Mouse (Mus musculus) forebrain, embryonic 14.5 days (tissue): Measurements from ENCODE around the gene Palm2. TPM values are rescaled to one million over a fixed set of nuclear protein-coding genes. Genes with fewer than 3 reads are reported as not detected.

Source experiments
- ATAC-seq: fragments of 200-750 bp; cut with Nextera tagmentation; 2 replicates; pipeline ENCODE4 v1.8.0; 2017; ENCODE audit warnings: mild to moderate bottlenecking, moderate library complexity
- DNase-seq: peaks from one replicate; pipeline ENCODE4 v3.0.0-alpha.2; 2015; ENCODE audit warnings: low spot score
- H3K27ac ChIP-seq: fragments of 300-500 bp; sonication (generic); 2 replicates; pipeline ENCODE4 v1.5.1; 2014; ENCODE audit warnings: low read depth, mild to moderate bottlenecking, control low read depth, low read length, moderate library complexity
- H3K27me3 ChIP-seq: fragments of 300-500 bp; sonication (generic); replicated peaks from 2 replicates; pipeline ENCODE4 v1.6.1; 2014; ENCODE audit warnings: low read length, control low read depth, mixed read lengths; ENCODE audit not compliant: control insufficient read depth, insufficient read depth
- H3K36me3 ChIP-seq: fragments of 300-500 bp; sonication (generic); 2 replicates; pipeline ENCODE4 v1.6.1; 2014; ENCODE audit warnings: low read length, control low read depth; ENCODE audit not compliant: control insufficient read depth, insufficient read depth
- H3K4me1 ChIP-seq: fragments of 300-500 bp; sonication (generic); 2 replicates; pipeline ENCODE4 v1.6.1; 2014; ENCODE audit warnings: antibody characterized with exemption, low read length, control low read depth; ENCODE audit not compliant: control insufficient read depth, insufficient read depth
- H3K4me2 ChIP-seq: fragments of 300-500 bp; sonication (generic); 2 replicates; pipeline ENCODE4 v1.6.1; 2014; ENCODE audit warnings: mild to moderate bottlenecking, control low read depth, low read length
- H3K4me3 ChIP-seq: fragments of 300-500 bp; sonication (generic); 2 replicates; pipeline ENCODE4 v1.5.1; 2014; ENCODE audit warnings: low read depth, low read length, control low read depth
- H3K9ac ChIP-seq: fragments of 300-500 bp; sonication (generic); 2 replicates; pipeline ENCODE4 v1.6.1; 2014; ENCODE audit warnings: mild to moderate bottlenecking, low read length, control low read depth, moderate library complexity
- H3K9me3 ChIP-seq: fragments of 300-500 bp; sonication (generic); replicated peaks from 2 replicates; pipeline ENCODE4 v1.6.1; 2016; ENCODE audit warnings: low read length, control low read depth, mixed read lengths; ENCODE audit not compliant: control insufficient read depth
- WGBS: fragments of 180-500 bp; shearing (Covaris S2); extraction: QIAGEN DNeasy Blood & Tissue Kit; methylation state at CpG from one replicate; pipeline ENCODE4 v1.1.7; 2014; 5-methylcytosine and 5-hydroxymethylcytosine counted together
- polyA plus RNA-seq: library from polyadenylated mRNA; unstranded; fragments of >200 nt; fragmentation: Nextera tagmentation; extraction: Ambion mirVana; gene quantifications from 2 replicates; pipeline ENCODE4 v1.2.1, GENCODE M21; 2014

Palm2 gene
- polyA plus RNA-seq, 1 experiment from 2014 or later: 2.3 TPM

- WGBS: 88% methylated on average over 5 of the region's 5 CpGs
- Histone ChIP-seq H3K27ac (no peak overlapping the region), H3K4me2 (no peak overlapping the region), H3K4me3 (no peak overlapping the region), H3K9ac (no peak overlapping the region), H3K36me3 (no peaks in the 10 kb centered on the region), H3K27me3 (no peaks in the 10 kb centered on the region), H3K4me1 (no peaks in the 10 kb centered on the region), H3K9me3 (no peaks in the 10 kb centered on the region)
- DNase-seq (no peak), ATAC-seq (no peak)
Observed at GRCm38 (mm10) chr4:57632386-57632785, 198.3 kb downstream of the Palm2 start.

DNA sequence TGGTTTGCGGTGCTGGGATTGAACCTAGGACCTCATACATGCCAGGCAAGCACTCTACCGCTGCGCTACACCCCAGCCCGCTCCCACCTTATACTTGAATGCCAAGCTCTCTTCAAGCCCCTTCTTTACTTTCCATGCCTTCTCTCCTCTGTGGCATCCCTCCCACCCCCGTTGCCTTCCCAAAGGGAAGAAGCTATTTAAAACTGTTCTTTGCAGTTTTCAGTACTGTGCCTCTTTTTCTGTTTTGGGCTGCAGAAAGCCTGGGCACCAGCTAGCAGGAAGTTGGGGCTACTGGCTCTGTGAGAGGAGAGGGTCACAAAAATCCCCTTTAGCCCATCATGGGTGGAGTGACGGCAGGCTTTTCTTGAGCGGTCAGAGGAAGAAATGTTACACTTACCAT lies 199.0 kb downstream of the Palm2 start:
- DNase-seq (no peak), ATAC-seq (no peak)
- WGBS: 93% methylated on average over 7 of the region's 7 CpGs
- Histone ChIP-seq H3K4me3 (no peak overlapping the region), H3K9me3 (no peaks in the 10 kb centered on the region), H3K27me3 (no peaks in the 10 kb centered on the region), H3K9ac (no peak overlapping the region), H3K4me1 (no peaks in the 10 kb centered on the region), H3K4me2 (no peak overlapping the region), H3K36me3 (no peaks in the 10 kb centered on the region), H3K27ac (no peak overlapping the region)

- Histone ChIP-seq H3K9me3 (no peaks in the 10 kb centered on the region), H3K27ac (no peak overlapping the region), H3K36me3 (no peaks in the 10 kb centered on the region), H3K4me2 (no peak overlapping the region), H3K4me1 (no peaks in the 10 kb centered on the region), H3K9ac (no peak overlapping the region), H3K4me3 (no peak overlapping the region), H3K27me3 (no peaks in the 10 kb centered on the region)
- DNase-seq (no peak), ATAC-seq (no peak)
- WGBS: 25% methylated on average over 1 of the region's 1 CpGs
Observed at GRCm38 (mm10) chr4:57634956-57635355, 200.9 kb downstream of the Palm2 start.

DNA sequence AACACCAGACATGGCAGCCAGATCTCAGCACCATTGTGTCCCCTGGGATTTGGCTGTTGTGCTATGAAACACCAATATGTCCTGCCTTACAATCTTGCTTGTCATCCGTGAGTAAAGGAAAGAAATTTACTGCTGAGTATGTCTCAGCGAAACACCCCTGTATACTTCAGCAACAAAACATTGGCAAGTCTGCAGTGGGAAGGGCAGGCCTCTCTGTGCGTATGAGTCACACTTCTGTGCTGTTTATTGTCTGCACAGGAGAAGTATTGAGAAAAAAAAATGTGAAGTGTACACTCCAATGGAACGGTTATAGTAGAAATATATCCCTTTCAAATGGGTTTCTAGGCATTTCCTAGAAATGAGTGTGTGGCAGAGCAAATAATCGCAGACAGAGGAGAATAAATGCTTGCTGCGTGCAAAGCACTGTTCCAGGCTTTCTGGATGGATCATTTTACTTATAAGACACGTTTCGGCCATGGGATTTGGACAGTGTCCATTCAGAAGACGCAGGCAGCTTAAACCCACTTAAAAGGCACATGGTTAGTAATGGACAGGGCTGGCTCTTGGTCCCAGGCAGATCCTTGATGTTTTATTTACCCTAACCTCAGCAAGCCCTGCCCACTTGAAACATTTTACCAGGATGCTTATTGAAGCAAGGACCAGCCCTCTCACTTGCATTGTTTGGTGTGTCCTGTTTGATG lies 202.9 kb downstream of the Palm2 start:
- WGBS: 68% methylated on average over 9 of the region's 9 CpGs
- no peak for DNase-seq
- peak overlapping the region; percentile 47; the same call in 1 of the 2 replicates for H3K4me2 ChIP-seq
- H3K9ac ChIP-seq: no peak overlapping the region
- H3K27ac ChIP-seq: no peak overlapping the region
- no peaks in the 10 kb centered on the region for H3K27me3 ChIP-seq
- no peaks in the 10 kb centered on the region for H3K4me1 ChIP-seq
- no peaks in the 10 kb centered on the region for H3K9me3 ChIP-seq
- H3K36me3 ChIP-seq: no peaks in the 10 kb centered on the region
- no peak overlapping the region for H3K4me3 ChIP-seq
- no peak for ATAC-seq

- peak overlapping the region; percentile 39; the same call in 1 of the 2 replicates for H3K27ac ChIP-seq
- H3K4me1 ChIP-seq: no peaks in the 10 kb centered on the region
- H3K9me3 ChIP-seq: no peaks in the 10 kb centered on the region
- no peaks in the 10 kb centered on the region for H3K27me3 ChIP-seq
- ATAC-seq (peak; percentile 84), DNase-seq (peak; percentile 68)
- H3K36me3 ChIP-seq: no peaks in the 10 kb centered on the region
- peak overlapping the region; percentile 47 for H3K4me2 ChIP-seq
- WGBS: 16% methylated on average over 24 of the region's 24 CpGs
- H3K9ac ChIP-seq: peak overlapping the region; percentile 35
- peak overlapping the region; percentile 22 for H3K4me3 ChIP-seq
Observed at GRCm38 (mm10) chr4:57637636-57638386, 203.8 kb downstream of the Palm2 start.

- Histone ChIP-seq H3K4me3 (peak overlapping the region; percentile 22; the same call in 1 of the 2 replicates), H3K36me3 (no peaks in the 10 kb centered on the region), H3K27me3 (no peaks in the 10 kb centered on the region), H3K27ac (no peak overlapping the region), H3K4me2 (peak overlapping the region; percentile 47), H3K9ac (no peak overlapping the region), H3K9me3 (no peaks in the 10 kb centered on the region), H3K4me1 (no peaks in the 10 kb centered on the region)
- no peak for DNase-seq
- no peak for ATAC-seq
- WGBS: 77% methylated on average over 9 of the region's 9 CpGs
Observed at GRCm38 (mm10) chr4:57638941-57639340, 204.9 kb downstream of the Palm2 start.

DNA sequence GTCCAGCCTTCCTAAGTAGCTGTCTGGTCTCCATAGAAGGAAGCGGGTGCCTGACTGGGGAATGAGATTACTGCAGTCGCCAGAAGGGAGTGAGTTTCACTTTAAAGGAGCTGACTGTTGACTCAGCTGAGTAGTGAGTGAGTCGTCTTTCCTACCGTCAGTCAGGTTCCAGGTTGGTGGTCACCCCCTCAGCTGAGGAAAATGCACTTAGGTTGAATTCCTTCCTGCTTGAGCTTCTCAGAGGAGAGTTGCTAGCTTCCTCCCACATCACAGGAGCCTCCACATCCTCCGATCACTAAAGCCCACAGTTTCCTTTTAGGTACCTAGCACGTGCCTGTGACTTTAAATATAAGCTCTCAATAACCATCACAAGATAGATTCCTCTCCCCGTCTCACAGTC lies 206.2 kb downstream of the Palm2 start:
- Histone ChIP-seq H3K27ac (no peak overlapping the region), H3K4me2 (no peak overlapping the region), H3K9ac (no peak overlapping the region), H3K4me1 (no peaks in the 10 kb centered on the region), H3K9me3 (no peaks in the 10 kb centered on the region), H3K4me3 (no peak overlapping the region), H3K27me3 (no peaks in the 10 kb centered on the region), H3K36me3 (no peaks in the 10 kb centered on the region)
- DNase-seq (no peak), ATAC-seq (no peak)
- 48% methylated on average over 7 of the region's 7 CpGs for WGBS

DNA sequence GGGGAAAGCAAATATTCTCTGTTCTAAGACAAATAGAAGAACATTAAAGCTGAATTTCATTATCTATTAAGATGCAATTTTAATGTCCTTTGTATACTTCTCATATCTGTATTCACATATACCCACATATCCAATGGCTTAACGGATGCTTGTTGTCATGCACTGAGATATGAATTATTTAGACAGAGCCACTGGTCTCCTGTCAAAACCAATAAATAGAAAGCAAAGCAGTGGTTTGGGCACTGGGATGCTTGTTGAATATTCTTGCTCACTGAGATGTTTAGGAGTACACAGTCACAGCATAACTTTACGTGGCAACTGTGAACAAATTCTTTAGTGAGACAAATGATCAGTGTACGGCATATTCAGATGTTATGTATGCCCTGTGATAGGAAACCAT lies 206.9 kb downstream of the Palm2 start:
- Histone ChIP-seq H3K9me3 (no peaks in the 10 kb centered on the region), H3K4me1 (no peaks in the 10 kb centered on the region), H3K4me3 (no peak overlapping the region), H3K27ac (no peak overlapping the region), H3K27me3 (no peaks in the 10 kb centered on the region), H3K9ac (no peak overlapping the region), H3K36me3 (no peaks in the 10 kb centered on the region), H3K4me2 (no peak overlapping the region)
- no peak for DNase-seq
- WGBS: 88% methylated on average over 3 of the region's 3 CpGs
- ATAC-seq: no peak

DNA sequence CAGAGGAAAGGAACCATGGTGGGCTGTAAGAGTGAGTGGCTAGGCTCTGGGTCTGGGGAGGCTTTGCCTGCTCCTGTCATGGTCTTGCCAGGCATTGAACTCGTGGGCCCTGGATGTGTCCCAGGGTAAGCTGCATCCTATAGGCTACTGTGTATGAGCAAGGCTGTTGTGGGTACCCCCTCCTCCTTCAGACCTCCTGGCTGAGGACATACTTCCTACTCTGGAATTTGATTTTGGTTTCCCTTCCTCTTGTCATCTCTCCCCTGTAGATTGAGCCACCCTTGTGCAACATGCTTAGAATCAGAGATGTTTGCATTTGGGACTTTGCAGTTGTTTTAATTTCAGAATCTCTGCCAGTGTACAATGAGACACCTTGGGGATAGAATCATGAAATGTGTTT lies 216.9 kb downstream of the Palm2 start:
- DNase-seq: no peak
- WGBS: 71% methylated on average over 1 of the region's 1 CpGs
- no peak for ATAC-seq
- no peaks in the 10 kb centered on the region for H3K36me3 ChIP-seq
- H3K9ac ChIP-seq: no peak overlapping the region
- no peak overlapping the region for H3K4me2 ChIP-seq
- H3K4me3 ChIP-seq: no peak overlapping the region
- no peaks in the 10 kb centered on the region for H3K27me3 ChIP-seq
- H3K9me3 ChIP-seq: no peaks in the 10 kb centered on the region
- no peak overlapping the region for H3K27ac ChIP-seq
- no peaks in the 10 kb centered on the region for H3K4me1 ChIP-seq
